Mouse (Mus musculus): Measurements from ENCODE around the gene Cish.

DNA sequence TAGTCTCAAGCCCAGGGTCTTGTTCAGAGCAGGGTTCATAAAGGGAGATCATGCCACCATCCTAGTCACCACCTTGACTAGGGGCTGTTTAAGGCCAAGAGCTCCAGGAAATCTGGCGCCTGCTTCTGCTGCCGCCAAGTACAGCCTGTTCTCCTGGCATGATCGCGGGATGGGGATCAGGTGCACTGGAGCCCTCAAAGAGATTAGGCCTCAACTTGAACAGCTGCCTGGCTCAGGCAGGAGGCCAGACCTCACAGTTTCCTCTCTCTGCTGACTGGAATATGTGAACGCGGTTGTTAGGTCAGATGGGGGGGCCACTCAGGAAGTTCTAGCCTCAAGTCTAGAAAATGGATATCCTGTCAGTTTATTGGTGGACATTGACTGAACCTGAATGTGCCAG is 27.7 kb downstream of the Cish start:
- TF ChIP-seq POLR2A (IDR thresholded peaks at IDR 0.05; ENCODE audit: borderline replicate concordance, control insufficient read depth, low read depth, low read length) (no peak), CTCF (IDR thresholded peaks at IDR 0.05; ENCODE audit: control insufficient read depth, insufficient read depth, low read length) (no peak)

All from bone marrow, adult 2 months (tissue).